Mouse (Mus musculus): ENCODE results near the gene Selenos. TPM values are rescaled to one million over a fixed set of nuclear protein-coding genes. Genes with fewer than 3 reads are reported as not detected.

The Selenos gene
- total and polyA plus RNA-seq, 3 experiments, result 79.9 to 103 TPM; not detected in 1

DNA sequence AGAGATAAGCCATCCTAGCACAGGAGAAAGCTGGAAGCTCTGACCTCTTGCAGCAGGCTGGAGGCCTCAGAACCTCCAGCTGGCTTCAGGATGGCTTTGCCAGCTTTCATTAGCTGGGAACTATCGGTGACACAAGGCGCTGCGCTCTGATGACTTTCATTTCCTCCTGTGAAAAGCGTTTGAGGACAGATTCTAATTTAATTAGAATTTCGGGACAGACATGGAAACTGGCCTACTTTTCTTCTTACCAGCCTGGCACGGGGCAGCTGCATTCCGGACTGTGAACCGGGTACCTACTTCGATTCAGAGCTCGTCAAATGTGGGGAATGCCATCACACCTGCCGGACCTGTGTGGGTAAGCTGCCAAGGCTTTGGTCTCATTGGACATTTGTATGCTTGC is 40.7 kb upstream of the Selenos start:
- H3K79me2 ChIP-seq (ENCODE audit: control insufficient read depth, insufficient read depth, low read length, poor library complexity), result no peaks in the 10 kb centered on the region
- TF ChIP-seq MYB (IDR thresholded peaks at IDR 0.05; ENCODE audit: low read depth, low read length) (no peak), MXI1 (IDR thresholded peaks at IDR 0.05; ENCODE audit: low read depth, low read length) (no peak), EP300 (IDR thresholded peaks at IDR 0.05; ENCODE audit: low read depth in 1 of 2, low read length in 2 of 2) (no peak), HCFC1 (IDR thresholded peaks at IDR 0.05; ENCODE audit: low read depth, low read length) (no peak), ZNF384 (IDR thresholded peaks at IDR 0.05; ENCODE audit: low read depth, low read length) (no peak), ETS1 (IDR thresholded peaks at IDR 0.05; ENCODE audit: low read depth, low read length) (no peak), CHD1 (IDR thresholded peaks at IDR 0.05; ENCODE audit: low read depth, low read length) (no peak), NELFE (IDR thresholded peaks at IDR 0.05; ENCODE audit: low read depth, low read length) (no peak), USF2 (IDR thresholded peaks at IDR 0.05; ENCODE audit: borderline replicate concordance in 1 of 2, insufficient read depth in 1 of 2, low read depth in 1 of 2, low read length in 2 of 2) (no peak), SIN3A (IDR thresholded peaks at IDR 0.05; ENCODE audit: low read length) (no peak), GATA1 (IDR thresholded peaks at IDR 0.05; ENCODE audit: low read depth, low read length) (no peak), JUND (IDR thresholded peaks at IDR 0.05; ENCODE audit: low read depth, low read length) (no peak), ZC3H11A (IDR thresholded peaks at IDR 0.05; ENCODE audit: low read depth, low read length) (no peak), UBTF (IDR thresholded peaks at IDR 0.05; ENCODE audit: borderline replicate concordance, insufficient read depth, low read depth, low read length) (no peak), ELF1 (IDR thresholded peaks at IDR 0.05; ENCODE audit: low read depth, low read length) (no peak), MAX (IDR thresholded peaks at IDR 0.05; ENCODE audit: low read length) (no peak)
- no peak overlapping the region for H3K9ac ChIP-seq (ENCODE audit: control insufficient read depth, low read depth, low read length, poor library complexity, severe bottlenecking)
- no peaks in the 10 kb centered on the region for H3K9me3 ChIP-seq (replicated peaks; ENCODE audit: insufficient read depth, low read length)
- no peak overlapping the region for H3K27ac ChIP-seq (ENCODE audit: control insufficient read depth, low read depth, low read length)
- no peak overlapping the region for H3K4me3 ChIP-seq (ENCODE audit: control insufficient read depth in 1 of 2, insufficient read depth in 1 of 2, low read depth in 2 of 2, low read length in 2 of 2)
- peaks cover 0 to 1% of the 10 kb centered on the region in 2 experiments; a peak in 1 of 4 replicates for H3K27me3 ChIP-seq (ENCODE audit: control insufficient read depth in 1 of 2, insufficient read depth in 2 of 2, low read length in 2 of 2)
- no peak for DNase-seq (ENCODE audit: low read depth, low spot score)
- H3K36me3 ChIP-seq (ENCODE audit: control insufficient read depth in 1 of 2, insufficient read depth in 2 of 2, low read length in 2 of 2), result no peaks in the 10 kb centered on the region
- H3K4me1 ChIP-seq (ENCODE audit: control insufficient read depth in 1 of 2, insufficient read depth in 2 of 2, low read length in 2 of 2), result no peaks in the 10 kb centered on the region

DNA sequence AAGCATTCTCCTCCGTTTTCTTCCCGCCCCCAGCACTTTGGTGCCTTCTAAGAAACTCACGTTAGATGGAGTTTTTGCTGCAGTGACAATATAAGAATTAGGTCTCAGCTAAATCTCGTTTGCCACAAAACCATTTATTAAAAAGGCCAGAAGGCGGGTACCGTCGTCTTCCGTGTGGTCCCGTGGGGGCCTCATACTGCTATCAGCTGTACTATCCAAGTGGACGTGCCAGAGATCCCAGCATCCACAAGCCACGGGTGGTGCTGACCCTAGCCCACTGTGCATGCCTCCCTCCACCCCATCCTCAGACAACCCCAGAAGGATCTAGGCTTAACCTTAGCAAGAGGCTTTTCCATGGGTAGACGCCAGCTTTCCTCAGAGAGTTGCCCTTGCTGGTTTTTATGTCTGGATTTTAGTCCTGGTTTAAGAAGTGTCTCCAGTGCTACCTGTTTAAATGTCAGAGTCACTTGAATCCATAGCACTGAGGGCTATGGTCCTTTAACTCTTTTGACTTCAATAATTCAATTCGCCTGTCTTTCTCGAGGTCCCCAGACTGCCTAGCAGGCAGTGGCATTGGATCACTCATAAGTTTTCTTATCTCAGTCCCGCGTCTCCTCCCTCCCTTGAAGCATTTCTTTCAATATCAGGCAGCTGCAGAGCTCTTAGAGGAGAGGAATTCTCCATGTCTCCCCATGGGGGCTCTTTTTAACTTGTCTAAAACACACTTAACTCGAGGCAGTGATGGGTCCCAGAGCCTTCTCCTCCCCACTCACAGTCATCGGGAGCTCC is 39.2 kb upstream of the Selenos start:
- no peak for DNase-seq (ENCODE audit: low read depth, low spot score)
- no peak overlapping the region for H3K27ac ChIP-seq (ENCODE audit: control insufficient read depth, low read depth, low read length)
- no peaks in the 10 kb centered on the region for H3K4me1 ChIP-seq (ENCODE audit: control insufficient read depth in 1 of 2, insufficient read depth in 2 of 2, low read length in 2 of 2)
- TF ChIP-seq GABPA (IDR thresholded peaks at IDR 0.05; ENCODE audit: low read depth, low read length), result no peak
- no peak for TF ChIP-seq CHD2 (IDR thresholded peaks at IDR 0.05; ENCODE audit: low read length)
- no peak for TF ChIP-seq POLR2AphosphoS2 (IDR thresholded peaks at IDR 0.05; ENCODE audit: low read length)
- no peak for TF ChIP-seq MYC (IDR thresholded peaks at IDR 0.05; ENCODE audit: low read depth, low read length)
- TF ChIP-seq TAL1 (IDR thresholded peaks at IDR 0.05; ENCODE audit: low read length), result no peak
- no peak for TF ChIP-seq BHLHE40 (IDR thresholded peaks at IDR 0.05; ENCODE audit: borderline replicate concordance, low read depth, low read length)
- no peak for TF ChIP-seq ZMIZ1 (IDR thresholded peaks at IDR 0.05; ENCODE audit: low read depth, low read length)
- no peak for TF ChIP-seq MEF2A (IDR thresholded peaks at IDR 0.05; ENCODE audit: extremely low read depth, insufficient replicate concordance, low read depth, low read length, poor library complexity, severe bottlenecking)
- TF ChIP-seq RAD21 (IDR thresholded peaks at IDR 0.05; ENCODE audit: low read depth, low read length), result no peak
- TF ChIP-seq MAX (IDR thresholded peaks at IDR 0.05; ENCODE audit: low read length), result no peak
- TF ChIP-seq TBP (IDR thresholded peaks at IDR 0.05; ENCODE audit: low read depth, low read length), result no peak
- no peak for TF ChIP-seq E2F4 (IDR thresholded peaks at IDR 0.05; ENCODE audit: borderline replicate concordance, low read depth, low read length)
- no peak for TF ChIP-seq RCOR1 (IDR thresholded peaks at IDR 0.05; ENCODE audit: low read depth, low read length)
- TF ChIP-seq NELFE (IDR thresholded peaks at IDR 0.05; ENCODE audit: low read depth, low read length), result no peak
- TF ChIP-seq SMC3 (IDR thresholded peaks at IDR 0.05; ENCODE audit: low read depth, low read length), result no peak
- TF ChIP-seq MYB (IDR thresholded peaks at IDR 0.05; ENCODE audit: low read depth, low read length), result no peak
- TF ChIP-seq ZKSCAN1 (IDR thresholded peaks at IDR 0.05; ENCODE audit: low read depth, low read length), result no peak
- H3K9ac ChIP-seq (ENCODE audit: control insufficient read depth, low read depth, low read length, poor library complexity, severe bottlenecking), result no peak overlapping the region
- no peaks in the 10 kb centered on the region for H3K36me3 ChIP-seq (ENCODE audit: control insufficient read depth in 1 of 2, insufficient read depth in 2 of 2, low read length in 2 of 2)
- no peak overlapping the region for H3K4me3 ChIP-seq (ENCODE audit: control insufficient read depth in 1 of 2, insufficient read depth in 1 of 2, low read depth in 2 of 2, low read length in 2 of 2)
- H3K27me3 ChIP-seq (ENCODE audit: control insufficient read depth in 1 of 2, insufficient read depth in 2 of 2, low read length in 2 of 2), result no peaks in the 10 kb centered on the region
- no peaks in the 10 kb centered on the region for H3K79me2 ChIP-seq (ENCODE audit: control insufficient read depth, insufficient read depth, low read length, poor library complexity)
- no peaks in the 10 kb centered on the region for H3K9me3 ChIP-seq (replicated peaks; ENCODE audit: insufficient read depth, low read length)
